Mouse (Mus musculus) ES-E14 (cell line): ENCODE measurements around the gene Ahr. TPM values are rescaled to one million over a fixed set of nuclear protein-coding genes. Genes with fewer than 3 reads are reported as not detected.

Source experiments
- DNase-seq: peaks from one replicate; pipeline ENCODE4 v3.0.0-alpha.2; 2013; ENCODE audit warnings: low read depth, low spot score
- H3K27ac ChIP-seq: 2 replicates; pipeline ENCODE4 v1.5.1; 2012; ENCODE audit warnings: low read depth, mild to moderate bottlenecking, low read length, moderate library complexity, mixed read lengths; ENCODE audit not compliant: poor library complexity, insufficient read depth, severe bottlenecking
- H3K36me3 ChIP-seq: 2 replicates; pipeline ENCODE4 v1.6.1; 2012; ENCODE audit warnings: mild to moderate bottlenecking, low read length, moderate library complexity, mixed read lengths; ENCODE audit not compliant: control insufficient read depth, poor library complexity, insufficient read depth, severe bottlenecking
- H3K4me1 ChIP-seq, 2 experiments: fragments of 150-350 bp in 1 of 2; sonication (generic) in 1 of 2; 2 replicates each; pipeline ENCODE4 v1.6.1; 2012; ENCODE audit warnings: low read length in 2 of 2, mild to moderate bottlenecking in 1 of 2, mixed read lengths in 1 of 2; ENCODE audit not compliant: control insufficient read depth in 2 of 2, insufficient read depth in 2 of 2, poor library complexity in 1 of 2
- H3K4me3 ChIP-seq, 2 experiments: fragments of 150-350 bp in 1 of 2; sonication (generic) in 1 of 2; 2 replicates each; pipeline ENCODE4 v1.5.1; 2012; ENCODE audit warnings: low read length in 2 of 2, low read depth in 1 of 2, mild to moderate bottlenecking in 1 of 2, mixed read lengths in 1 of 2; ENCODE audit not compliant: insufficient read depth in 1 of 2, poor library complexity in 1 of 2, severe bottlenecking in 1 of 2
- H3K9ac ChIP-seq: 2 replicates; pipeline ENCODE4 v1.6.1; 2012; ENCODE audit warnings: low read depth, mild to moderate bottlenecking, low read length, mixed read lengths; ENCODE audit not compliant: poor library complexity, insufficient read depth, severe bottlenecking
- H3K9me3 ChIP-seq: fragments of 150-350 bp; sonication (generic); 2 replicates; pipeline ENCODE4 v1.6.1; 2012; ENCODE audit warnings: low read depth, mild to moderate bottlenecking, low read length; ENCODE audit not compliant: control insufficient read depth, insufficient read depth
- CHD2 ChIP-seq: IDR thresholded peaks from 2 replicates; pipeline ENCODE4 v1.6.1; 2014; ENCODE audit warnings: mild to moderate bottlenecking, low read depth, low read length, inconsistent platforms
- HCFC1 ChIP-seq: IDR thresholded peaks from 2 replicates; pipeline ENCODE4 v1.6.1; 2012; ENCODE audit warnings: low read length, inconsistent platforms, borderline replicate concordance; ENCODE audit not compliant: insufficient read depth
- MAFK ChIP-seq: IDR thresholded peaks from 2 replicates; pipeline ENCODE4 v1.6.1; 2014; ENCODE audit warnings: mild to moderate bottlenecking, low read depth, low read length, inconsistent platforms; ENCODE audit not compliant: insufficient read depth
- ZC3H11A ChIP-seq: IDR thresholded peaks from 2 replicates; pipeline ENCODE4 v1.6.1; 2012; ENCODE audit warnings: low read depth, mild to moderate bottlenecking, inconsistent platforms, low read length, borderline replicate concordance
- ZNF384 ChIP-seq: IDR thresholded peaks from 2 replicates; pipeline ENCODE4 v1.6.1; 2012; ENCODE audit warnings: low read depth, low read length, inconsistent platforms
- in situ Hi-C, 2 experiments: fragments of 600-800 bp; cut with MboI; formaldehyde crosslinking; loops; one replicate each; pipeline ENCODE4 v1.15.1; 2025; ENCODE audit warnings: low sequenced_read_pairs in 2 of 2, inconsistent platforms in 1 of 2; ENCODE audit not compliant: unreplicated experiment in 2 of 2
- total RNA-seq: library from RNA; depleted of rRNA; stranded (reverse); fragments of 300-350 nt; gene quantifications from 2 replicates; pipeline ENCODE4 v1.2.3, GENCODE M21; 2012

Gene Ahr
- total RNA-seq, 1 experiment = 5.8 TPM

DNA sequence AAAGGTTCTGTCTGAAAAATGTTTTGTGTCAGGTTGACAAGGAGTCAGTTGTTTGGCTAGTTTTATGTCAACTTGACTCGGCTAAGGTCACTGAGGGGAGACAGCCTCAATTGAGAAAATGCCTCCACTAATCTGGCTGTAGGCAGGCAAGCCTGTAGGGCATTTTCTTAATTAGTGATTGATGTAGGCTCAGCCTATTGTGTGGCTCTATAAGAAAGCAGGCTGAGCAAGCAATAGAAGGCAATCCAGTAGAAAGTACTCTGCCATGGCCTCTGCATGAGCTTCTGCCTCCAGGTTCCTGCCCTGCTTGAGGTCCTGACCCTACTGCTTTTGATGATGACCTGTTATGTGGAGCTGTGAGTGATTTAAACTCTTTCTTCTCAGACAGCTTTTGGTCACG lies 33.4 kb downstream of the Ahr start:
- H3K4me3 ChIP-seq = no peak overlapping the region
- no peak overlapping the region for H3K9ac ChIP-seq
- no peaks in the 10 kb centered on the region for H3K9me3 ChIP-seq
- no peak overlapping the region for H3K27ac ChIP-seq
- no peak for DNase-seq
- H3K36me3 ChIP-seq = peaks cover 10% of the 10 kb centered on the region
- in situ Hi-C loops = no loop called here
- TF ChIP-seq ZC3H11A (no peak), ZNF384 (no peak), HCFC1 (no peak), MAFK (no peak), CHD2 (no peak)
- H3K4me1 ChIP-seq = no peaks in the 10 kb centered on the region

DNA sequence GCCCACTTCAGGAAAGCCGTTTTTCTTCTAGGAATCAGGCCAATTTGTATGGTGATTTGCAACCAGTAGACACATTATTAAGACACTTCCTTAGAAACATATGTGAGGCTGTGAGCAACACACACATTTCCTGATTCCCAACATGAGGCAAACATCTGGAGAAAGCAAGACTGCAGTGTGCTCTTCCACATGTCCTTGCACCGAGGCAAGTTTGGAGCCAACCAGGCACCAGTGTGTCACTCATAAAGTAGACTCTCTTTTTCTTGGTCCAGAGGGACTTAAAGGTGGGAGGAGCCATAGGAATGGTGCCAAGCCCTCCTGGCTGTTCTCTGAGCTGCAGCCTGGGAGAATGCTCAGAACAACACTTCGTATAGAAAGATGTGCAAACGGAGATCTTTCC lies 39.6 kb downstream of the Ahr start:
- no peaks in the 10 kb centered on the region for H3K4me1 ChIP-seq
- no peak overlapping the region for H3K27ac ChIP-seq
- H3K36me3 ChIP-seq = no peaks in the 10 kb centered on the region
- TF ChIP-seq MAFK (no peak), HCFC1 (no peak), ZNF384 (no peak), CHD2 (no peak), ZC3H11A (no peak)
- in situ Hi-C loops = no loop called here
- no peaks in the 10 kb centered on the region for H3K9me3 ChIP-seq
- no peak overlapping the region for H3K9ac ChIP-seq
- no peak overlapping the region for H3K4me3 ChIP-seq
- no peak for DNase-seq

GRCm38 (mm10) chr12:35480764-35481163 lies 54.1 kb downstream of the Ahr start:
- H3K4me1 ChIP-seq = no peaks in the 10 kb centered on the region
- TF ChIP-seq ZC3H11A (no peak), CHD2 (no peak), HCFC1 (no peak), ZNF384 (no peak), MAFK (no peak)
- no peak overlapping the region for H3K9ac ChIP-seq
- no peak overlapping the region for H3K27ac ChIP-seq
- no peaks in the 10 kb centered on the region for H3K36me3 ChIP-seq
- H3K9me3 ChIP-seq = no peaks in the 10 kb centered on the region
- H3K4me3 ChIP-seq = no peak overlapping the region
- in situ Hi-C loops = no loop called here
- DNase-seq = no peak

GRCm38 (mm10) chr12:35478906-35479305 lies 55.9 kb downstream of the Ahr start:
- TF ChIP-seq HCFC1 (no peak), ZC3H11A (no peak), ZNF384 (no peak), CHD2 (no peak), MAFK (no peak)
- Histone ChIP-seq H3K9me3 (no peaks in the 10 kb centered on the region), H3K27ac (no peak overlapping the region), H3K9ac (no peak overlapping the region), H3K36me3 (no peaks in the 10 kb centered on the region), H3K4me3 (no peak overlapping the region), H3K4me1 (no peaks in the 10 kb centered on the region)
- in situ Hi-C loops = no loop called here
- no peak for DNase-seq

DNA sequence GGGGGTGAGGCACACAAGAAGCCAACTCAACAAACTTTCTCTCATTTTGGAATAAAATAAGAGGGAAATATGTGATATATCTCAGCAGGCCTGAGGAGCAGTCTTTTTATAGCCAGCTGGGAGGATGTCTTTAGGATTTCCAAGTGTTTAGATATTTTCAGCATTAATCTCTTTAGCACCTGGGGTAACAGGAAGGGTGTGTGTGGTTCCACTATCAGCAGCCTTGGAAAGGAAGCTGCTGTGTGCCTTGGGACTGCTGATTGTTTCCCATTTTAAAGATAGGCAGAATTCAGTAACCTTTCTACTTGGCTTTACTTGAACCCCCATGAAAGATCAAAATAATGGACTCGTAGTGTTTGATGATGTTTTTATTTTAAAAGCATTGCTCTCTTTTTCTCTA lies 71.4 kb downstream of the Ahr start:
- Histone ChIP-seq H3K9me3 (no peaks in the 10 kb centered on the region), H3K4me3 (no peak overlapping the region), H3K9ac (no peak overlapping the region), H3K27ac (no peak overlapping the region), H3K36me3 (no peaks in the 10 kb centered on the region), H3K4me1 (no peaks in the 10 kb centered on the region)
- TF ChIP-seq HCFC1 (no peak), ZNF384 (no peak), CHD2 (no peak), MAFK (no peak), ZC3H11A (no peak)
- DNase-seq = no peak
- in situ Hi-C loops = no loop called here
